Mouse (Mus musculus) intestine, postnatal 0 days (tissue): ENCODE measurements around the gene Rsad1. TPM values are rescaled to one million over a fixed set of nuclear protein-coding genes. Genes with fewer than 3 reads are reported as not detected.

Experiments
- ATAC-seq: fragments of 200-750 bp; cut with Nextera tagmentation; 2 replicates; pipeline ENCODE4 v1.8.0; 2017; ENCODE audit warnings: mild to moderate bottlenecking, moderate TSS enrichment, moderate library complexity
- H3K27ac ChIP-seq: fragments of 300-500 bp; sonication (generic); 2 replicates; pipeline ENCODE4 v1.5.1; 2014; ENCODE audit warnings: mild to moderate bottlenecking, low read depth, low read length, moderate library complexity
- H3K27me3 ChIP-seq: fragments of 300-500 bp; sonication (generic); replicated peaks from 2 replicates; pipeline ENCODE4 v1.6.1; 2014; ENCODE audit warnings: low read length, mixed read lengths; ENCODE audit not compliant: control insufficient read depth, insufficient read depth
- H3K36me3 ChIP-seq: fragments of 300-500 bp; sonication (generic); 2 replicates; pipeline ENCODE4 v1.6.1; 2014; ENCODE audit warnings: mild to moderate bottlenecking, moderate library complexity; ENCODE audit not compliant: control insufficient read depth, insufficient read depth
- H3K4me1 ChIP-seq: fragments of 300-500 bp; sonication (generic); replicated peaks from 2 replicates; pipeline ENCODE4 v1.6.1; 2014; ENCODE audit warnings: antibody characterized with exemption, low read length, mixed read lengths; ENCODE audit not compliant: control insufficient read depth, insufficient read depth
- H3K4me2 ChIP-seq: fragments of 300-500 bp; sonication (generic); replicated peaks from 2 replicates; pipeline ENCODE4 v1.6.1; 2014; ENCODE audit warnings: low read depth, mild to moderate bottlenecking, moderate library complexity
- H3K4me3 ChIP-seq: fragments of 300-500 bp; sonication (generic); 2 replicates; pipeline ENCODE4 v1.5.1; 2014; ENCODE audit warnings: low read depth, low read length
- H3K9ac ChIP-seq: fragments of 300-500 bp; sonication (generic); 2 replicates; pipeline ENCODE4 v1.6.1; 2014; ENCODE audit warnings: mild to moderate bottlenecking, low read depth, low read length
- H3K9me3 ChIP-seq: fragments of 300-500 bp; sonication (generic); 2 replicates; pipeline ENCODE4 v1.6.1; 2016; ENCODE audit warnings: mixed run types; ENCODE audit not compliant: control insufficient read depth
- CTCF ChIP-seq: sonication (generic); IDR thresholded peaks from 2 replicates; pipeline ENCODE4 v1.5.1; 2016; ENCODE audit warnings: low read depth, mild to moderate bottlenecking, control low read depth, antibody characterized with exemption, moderate library complexity
- WGBS: fragments of 180-500 bp; shearing (Covaris S2); extraction: QIAGEN DNeasy Blood & Tissue Kit; methylation state at CpG from one replicate; pipeline ENCODE4 v1.1.7; 2014; 5-methylcytosine and 5-hydroxymethylcytosine counted together
- polyA plus RNA-seq: library from polyadenylated mRNA; unstranded; fragments of >200 nt; fragmentation: Nextera tagmentation; extraction: Ambion mirVana; gene quantifications from 2 replicates; pipeline ENCODE4 v1.2.1, GENCODE M21; 2015

The Rsad1 gene
- polyA plus RNA-seq, result 1.2 and 1.8 TPM in 2 replicates

DNA sequence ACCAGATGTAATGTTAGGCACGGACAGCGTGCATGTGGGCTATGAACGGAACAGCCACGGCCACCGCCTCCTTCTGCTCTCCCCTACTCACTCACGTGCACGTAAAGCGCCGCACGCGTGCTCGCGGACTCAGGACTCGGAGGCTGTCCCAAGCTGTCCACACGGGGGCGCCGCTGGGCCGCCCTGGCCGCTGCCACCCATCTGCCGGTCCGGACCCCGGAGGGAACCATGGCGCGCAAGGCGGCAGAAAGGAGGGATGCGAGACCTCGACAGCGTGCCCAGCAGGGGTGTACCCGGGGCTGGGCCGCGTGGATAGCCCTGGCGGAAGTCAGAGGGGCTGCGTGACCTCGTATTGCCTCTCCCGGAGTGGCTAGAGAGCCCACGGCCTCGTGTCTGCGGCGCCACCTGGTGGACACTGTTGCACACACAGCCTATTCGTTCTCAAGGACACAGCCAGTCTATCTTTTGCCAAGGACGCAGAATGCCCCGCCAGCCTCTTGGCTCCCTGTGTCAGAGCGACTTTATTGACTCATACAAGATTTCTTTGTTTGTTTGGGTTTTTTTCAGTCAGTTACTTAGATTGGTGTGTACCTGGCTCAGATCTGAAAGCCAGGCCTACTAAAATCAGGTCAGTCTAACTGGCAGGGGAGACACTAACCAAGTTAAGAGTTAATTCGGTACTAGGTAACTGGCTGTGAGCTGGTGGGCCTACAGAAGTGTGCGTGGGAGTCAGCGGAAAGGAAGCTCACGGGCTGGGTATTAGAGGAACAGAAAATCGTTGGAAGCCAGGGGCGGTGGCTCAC, at the start of gene Rsad1:
Rsad1 (minus strand) TSS at position 368 of the 803 bp plus-strand sequence.
- Histone ChIP-seq H3K9me3 (no peaks in the 10 kb centered on the region), H3K4me2 (peak within 1 kb of the TSS; percentile 91), H3K27ac (peak within 1 kb of the TSS; percentile 60; the same call in 1 of the 2 replicates), H3K4me3 (peak within 1 kb of the TSS; percentile 56), H3K9ac (peak within 1 kb of the TSS; percentile 58), H3K4me1 (no peaks in the 10 kb centered on the region), H3K27me3 (no peaks in the 10 kb centered on the region), H3K36me3 (no peaks in the 10 kb centered on the region)
- WGBS, result 4% methylated on average over 49 of the region's 49 CpGs
- TF ChIP-seq CTCF, result peak; percentile 99
- ATAC-seq, result peak; percentile 84

DNA sequence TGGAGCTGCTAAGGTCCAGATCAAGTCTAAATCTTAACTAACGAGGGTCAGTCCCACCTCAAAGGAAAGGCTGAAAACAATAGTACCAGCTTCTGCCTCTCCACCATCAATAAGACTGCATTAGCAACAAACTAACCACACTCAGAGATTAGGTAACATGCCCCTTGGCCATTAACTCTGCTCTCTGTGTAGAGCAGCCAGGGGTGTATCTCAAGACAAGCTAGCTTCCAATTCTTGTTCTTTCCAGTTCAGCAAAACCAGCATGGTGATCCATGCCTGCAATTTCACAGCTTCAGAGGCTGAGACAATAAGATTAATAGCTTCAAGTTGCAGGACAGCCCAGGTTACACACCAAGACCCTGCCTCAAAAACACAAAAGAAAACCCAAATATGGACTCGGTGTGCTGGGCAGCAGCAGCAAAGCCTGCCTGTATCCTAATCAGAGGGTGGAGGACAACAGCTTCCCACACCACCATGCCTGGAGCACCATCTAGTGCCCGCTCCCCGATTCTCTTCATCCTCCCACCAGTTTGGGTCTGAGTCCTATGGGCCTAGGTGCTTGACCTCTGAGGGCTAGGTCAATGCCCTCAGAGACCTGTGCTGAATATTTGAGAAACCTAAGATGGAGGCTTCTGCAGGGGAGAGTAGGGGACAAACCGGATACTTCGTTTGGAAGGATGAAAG, 49.5 kb upstream of the Rsad1 start:
- peak; percentile 56 for TF ChIP-seq CTCF
- no peaks in the 10 kb centered on the region for H3K36me3 ChIP-seq
- ATAC-seq, result no peak
- no peaks in the 10 kb centered on the region for H3K9me3 ChIP-seq
- no peak overlapping the region for H3K9ac ChIP-seq
- H3K4me1 ChIP-seq, result no peaks in the 10 kb centered on the region
- WGBS, result 80% methylated on average over 6 of the region's 6 CpGs
- H3K4me2 ChIP-seq, result no peak overlapping the region
- H3K27me3 ChIP-seq, result no peaks in the 10 kb centered on the region
- no peak overlapping the region for H3K27ac ChIP-seq
- no peak overlapping the region for H3K4me3 ChIP-seq

DNA sequence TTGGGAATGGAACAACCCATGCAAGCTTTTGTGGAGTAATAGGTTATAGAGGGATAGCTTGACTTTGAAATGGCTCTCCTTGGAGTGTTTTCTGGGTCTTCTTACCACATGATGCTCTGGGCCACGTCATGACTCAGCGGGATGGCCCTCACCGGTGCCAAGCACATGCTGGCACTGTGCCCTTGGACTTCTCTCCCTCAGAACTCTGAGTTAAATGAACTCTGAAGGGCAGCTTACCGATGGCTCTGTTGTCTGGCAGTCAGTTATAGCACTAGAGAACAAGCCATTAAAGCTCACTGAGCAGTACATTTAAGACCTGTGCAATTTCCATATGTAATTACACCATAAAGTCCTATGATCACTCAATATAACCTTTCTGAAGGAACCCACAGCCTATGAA, 48.3 kb upstream of the Rsad1 start:
- no peak for TF ChIP-seq CTCF
- H3K9ac ChIP-seq, result no peak overlapping the region

DNA sequence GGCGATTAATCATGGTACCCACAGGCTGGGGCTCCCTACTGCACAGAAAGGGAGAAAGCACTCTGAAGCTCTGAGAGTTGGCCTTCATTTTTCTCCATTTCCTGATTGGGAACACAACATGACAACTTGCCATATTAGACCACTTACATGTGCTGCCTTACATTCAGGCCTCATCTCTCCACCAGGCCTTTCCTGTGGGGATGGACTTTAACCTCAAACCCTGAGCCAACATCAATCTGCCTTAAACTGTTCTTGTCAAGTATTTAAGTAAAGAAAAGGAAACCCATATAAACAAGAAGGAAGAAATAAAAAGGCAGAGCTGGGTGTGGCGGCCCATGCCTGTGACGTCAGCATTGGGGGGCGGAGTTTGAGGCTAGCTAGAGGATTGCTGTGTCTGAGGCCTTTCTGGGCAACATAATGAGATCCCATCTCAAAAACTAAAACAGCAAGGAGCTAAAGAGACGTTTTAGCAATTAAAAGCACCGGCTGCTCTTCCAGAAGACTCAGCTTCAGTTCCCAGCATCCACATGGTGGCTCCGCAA, 47.3 kb upstream of the Rsad1 start:
- Histone ChIP-seq H3K9me3 (no peaks in the 10 kb centered on the region), H3K4me1 (no peaks in the 10 kb centered on the region), H3K27me3 (no peaks in the 10 kb centered on the region), H3K9ac (no peak overlapping the region), H3K27ac (no peak overlapping the region), H3K4me2 (no peak overlapping the region), H3K36me3 (no peaks in the 10 kb centered on the region), H3K4me3 (no peak overlapping the region)
- 69% methylated on average over 7 of the region's 7 CpGs for WGBS
- no peak for TF ChIP-seq CTCF
- ATAC-seq, result peak; percentile 63

More for the DNA sequence above, 48.3 kb upstream of the Rsad1 start:
- Histone ChIP-seq H3K9me3 (no peaks in the 10 kb centered on the region), H3K4me1 (no peaks in the 10 kb centered on the region), H3K27me3 (no peaks in the 10 kb centered on the region), H3K36me3 (no peaks in the 10 kb centered on the region), H3K4me2 (no peak overlapping the region), H3K27ac (peak overlapping the region; percentile 21; the same call in 1 of the 2 replicates), H3K4me3 (no peak overlapping the region)
- 56% methylated on average over 4 of the region's 4 CpGs for whole genome bisulfite sequencing
- ATAC-seq, result peak; percentile 55

DNA sequence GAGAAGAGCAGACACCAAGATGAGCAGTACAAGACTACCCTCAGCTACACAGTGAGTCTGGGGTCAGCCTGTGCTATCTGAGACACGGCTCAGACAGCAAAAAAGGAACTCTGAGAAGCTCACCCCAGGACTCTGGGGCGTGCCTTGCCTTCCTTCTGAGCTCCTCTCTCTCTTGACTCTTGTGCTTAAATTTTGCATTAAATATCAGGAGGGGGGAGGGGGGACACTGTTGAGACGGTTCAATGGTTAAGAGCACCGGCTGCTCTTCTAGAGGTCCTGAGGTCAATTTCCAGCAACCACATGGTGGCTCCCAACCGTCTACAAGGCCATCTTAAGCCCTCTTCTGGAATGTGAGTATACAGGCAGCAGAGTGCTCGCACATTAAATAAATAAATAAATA, 38.5 kb upstream of the Rsad1 start:
- no peak overlapping the region for H3K9ac ChIP-seq
- H3K4me3 ChIP-seq, result no peak overlapping the region
- H3K36me3 ChIP-seq, result no peaks in the 10 kb centered on the region; the same call in 1 of the 2 replicates
- no peak overlapping the region for H3K27ac ChIP-seq
- H3K9me3 ChIP-seq, result no peaks in the 10 kb centered on the region
- no peaks in the 10 kb centered on the region for H3K4me1 ChIP-seq
- H3K27me3 ChIP-seq, result no peaks in the 10 kb centered on the region
- H3K4me2 ChIP-seq, result no peak overlapping the region
- no peak for ATAC-seq
- TF ChIP-seq CTCF, result no peak
- WGBS, result 84% methylated on average over 6 of the region's 6 CpGs

DNA sequence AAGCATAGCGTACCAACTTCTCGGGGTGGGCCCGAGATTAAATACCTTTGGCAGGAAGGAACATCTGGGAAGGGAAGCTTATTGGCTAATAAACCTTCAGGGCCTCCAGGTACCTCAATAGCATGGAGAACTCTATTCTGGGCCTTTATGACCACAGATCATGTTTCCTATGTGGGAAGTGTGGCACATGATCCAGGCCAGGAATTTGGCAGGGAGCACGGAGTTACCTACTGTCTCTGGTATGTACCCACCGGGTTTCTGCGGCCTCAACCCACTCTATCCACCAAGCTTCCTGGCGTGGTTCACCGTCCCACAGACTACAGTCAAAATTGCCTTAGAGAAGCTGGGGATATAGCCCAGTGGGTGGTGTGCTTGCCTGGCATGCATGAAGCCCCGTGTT, 36.0 kb upstream of the Rsad1 start:
- Histone ChIP-seq H3K27me3 (no peaks in the 10 kb centered on the region), H3K9me3 (no peaks in the 10 kb centered on the region), H3K4me3 (no peak overlapping the region), H3K36me3 (no peaks in the 10 kb centered on the region; the same call in 1 of the 2 replicates), H3K4me2 (no peak overlapping the region), H3K4me1 (no peaks in the 10 kb centered on the region), H3K27ac (no peak overlapping the region), H3K9ac (no peak overlapping the region)
- TF ChIP-seq CTCF, result no peak
- 95% methylated on average over 9 of the region's 9 CpGs for WGBS
- no peak for ATAC-seq
